Mouse (Mus musculus) heart, embryonic 12.5 days (tissue): ENCODE measurements around the gene Snx3. TPM values are rescaled to one million over a fixed set of nuclear protein-coding genes. Genes with fewer than 3 reads are reported as not detected.

Experiments used
- polyA plus RNA-seq: library from polyadenylated mRNA; unstranded; fragments of >200 nt; fragmentation: Nextera tagmentation; extraction: Ambion mirVana; gene quantifications from 2 replicates; pipeline ENCODE4 v1.2.1, GENCODE M21; 2016

Gene Snx3
- polyA plus RNA-seq, 1 experiment from 2014 or later = 353 TPM

Other genes starting within 250 kb of the Snx3 start
- gene Foxo3, start 225.3 kb upstream of the Snx3 start, polyA plus RNA-seq = 4.5 and 5.8 TPM in 2 replicates
- 13.5 and 14.1 TPM in 2 replicates for gene Afg1l, start 23.5 kb upstream of the Snx3 start, polyA plus RNA-seq
- gene Nr2e1, start 81.6 kb downstream of the Snx3 start, polyA plus RNA-seq = 0.08 TPM in 1 of 2 replicates, not detected in the other
- 28.5 and 28.6 TPM in 2 replicates for gene Ostm1, start 81.8 kb downstream of the Snx3 start, polyA plus RNA-seq